Mouse (Mus musculus): ENCODE measurements around the gene Cstf3. TPM values are rescaled to one million over a fixed set of nuclear protein-coding genes. Genes with fewer than 3 reads are reported as not detected.

Cstf3 gene
- total RNA-seq, 4 experiments from 2014 or later: 37.5 to 48.0 (median 44.4) TPM

DNA sequence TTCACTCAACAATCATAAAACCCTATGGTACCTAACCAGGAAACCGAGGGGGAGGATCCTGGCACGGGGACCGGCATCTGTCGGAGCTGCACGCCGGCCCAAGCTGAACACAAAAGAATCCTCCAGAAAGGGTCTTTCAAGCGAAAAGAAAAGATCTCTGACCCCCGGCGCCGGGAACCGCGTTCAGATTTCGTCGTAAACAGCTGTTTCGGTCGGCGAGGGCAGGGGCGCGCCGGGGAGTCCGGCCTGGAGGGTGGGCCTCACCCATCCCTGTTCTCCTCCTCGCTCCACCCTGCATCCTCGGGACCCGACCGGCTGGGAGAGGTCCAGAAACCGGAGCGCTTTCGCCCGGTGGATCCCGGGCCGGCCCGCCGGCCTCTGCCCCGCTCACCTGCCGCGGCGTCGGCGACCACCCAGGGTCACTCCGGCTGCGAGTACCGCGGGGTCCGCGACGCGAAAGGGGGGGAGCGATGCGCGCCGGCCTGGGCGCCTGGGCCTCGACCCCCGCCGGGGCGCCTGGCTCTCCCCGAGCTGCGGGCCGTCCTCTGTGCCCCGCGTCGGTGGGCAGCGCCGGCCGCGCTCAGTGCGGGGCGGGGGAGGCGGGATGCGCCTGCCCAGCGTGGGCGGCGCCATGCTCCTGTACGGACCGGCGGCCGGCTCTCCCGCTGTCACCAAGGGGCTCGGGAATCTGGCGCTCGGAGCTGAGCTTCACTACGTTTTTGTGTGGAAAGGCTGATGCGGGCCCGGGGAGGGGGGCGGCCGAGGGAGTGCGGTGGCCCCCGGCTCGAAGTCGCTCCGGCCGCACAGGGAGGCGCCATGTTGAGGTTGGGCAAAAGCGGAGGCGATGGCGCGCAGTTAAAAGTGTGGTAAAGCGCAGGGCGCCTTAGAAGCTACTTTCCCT, 121.5 kb downstream of the Cstf3 start, which contains the start of gene Tcp11l1:
TSS of gene Tcp11l1 (minus strand) at position 585 of the 901 bp plus-strand sequence.
- DNase-seq (ENCODE audit: low spot score in 2 of 2): peak; percentile 52 to 72

DNA sequence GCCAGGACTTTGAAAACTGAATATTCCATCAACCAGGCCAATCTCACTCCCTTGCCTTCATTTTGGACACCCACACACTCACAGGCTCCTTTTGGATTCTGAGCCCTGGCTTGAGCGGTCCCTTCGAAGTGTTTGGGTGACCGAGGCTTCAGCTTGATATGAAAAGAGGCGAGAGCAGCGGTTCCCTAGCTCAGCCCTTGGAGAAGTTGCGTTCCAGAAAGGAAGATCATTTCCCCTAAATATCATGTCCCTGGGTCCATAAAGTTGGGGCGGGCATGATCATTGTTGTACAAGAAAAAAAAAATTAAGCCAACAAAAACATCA, 122.1 kb downstream of the Cstf3 start:
- no peak for DNase-seq (ENCODE audit: low spot score in 2 of 2)

DNA sequence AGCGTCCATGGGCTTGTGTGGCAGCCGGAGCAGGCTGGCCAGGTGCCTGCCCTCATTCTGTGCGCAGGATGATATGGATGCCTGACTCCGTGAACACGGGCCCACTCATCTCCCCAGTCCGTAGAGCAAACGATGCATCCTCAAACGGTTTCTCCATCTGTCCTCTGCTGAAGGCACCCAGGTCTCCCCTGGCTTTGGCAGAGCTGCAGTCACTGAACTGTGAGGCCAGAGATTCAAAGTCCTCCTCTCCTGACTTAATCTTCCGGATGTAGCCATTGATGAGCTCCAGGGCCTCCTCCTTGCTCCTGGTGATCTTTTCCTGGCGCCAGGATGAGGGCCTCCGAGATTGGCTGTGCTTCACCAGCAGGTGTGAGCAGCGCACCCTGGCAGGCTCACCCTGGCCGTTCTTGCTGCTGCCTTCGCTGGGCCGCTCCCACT, 124.0 kb downstream of the Cstf3 start:
- DNase-seq (ENCODE audit: low spot score in 2 of 2): no peak

Other genes with a start within 250 kb of the Cstf3 start
- gene D430041D05Rik, start 179.5 kb upstream of the Cstf3 start, total RNA-seq (2022): 10 to 100 TPM; 68.9 to 85.6 (median 77.4) TPM
- 10 to 100 TPM; 70.7 to 78.3 (median 74.8) TPM for gene Hipk3, start 96.1 kb upstream of the Cstf3 start, total RNA-seq (2022)
- 10 to 100 TPM; 39.0 to 53.4 (median 42.7) TPM for gene Tcp11l1, start 121.6 kb downstream of the Cstf3 start, total RNA-seq (2022)
- gene Pin1rt1, start 125.9 kb downstream of the Cstf3 start, total RNA-seq (2022): not detected
- gene Depdc7, start 152.4 kb downstream of the Cstf3 start, total RNA-seq (2022): 1 to 10 TPM; 2.6 to 3.6 (median 3.2) TPM
- gene Qser1, start 226.2 kb downstream of the Cstf3 start, total RNA-seq (2022): 10 to 100 TPM; 10.3 to 12.0 (median 11.2) TPM